Mouse (Mus musculus): ENCODE data around the gene Art3. TPM values are rescaled to one million over a fixed set of nuclear protein-coding genes. Genes with fewer than 3 reads are reported as not detected.

Art3 gene
- polyA plus RNA-seq, 1 experiment from 2014 or later, result 2.5 TPM

- Histone ChIP-seq H3K9ac (ENCODE audit: low read length) (peak within 1 kb of the TSS; percentile 63), H3K9me3 (ENCODE audit: control insufficient read depth, low read length) (no peaks in the 10 kb centered on the region), H3K4me2 (ENCODE audit: low read length) (peak within 1 kb of the TSS; percentile 53), H3K27ac (ENCODE audit: low read depth) (peak within 1 kb of the TSS; percentile 62), H3K4me3 (ENCODE audit: low read depth, low read length) (peak within 1 kb of the TSS; percentile 66), H3K4me1 (replicated peaks; ENCODE audit: control insufficient read depth, insufficient read depth, low read length) (peaks cover 11% of the 10 kb centered on the region; the same call in 1 of the 2 replicates), H3K36me3 (ENCODE audit: control insufficient read depth, insufficient read depth, low read length) (peaks cover 15% of the 10 kb centered on the region), H3K27me3 (replicated peaks; ENCODE audit: control insufficient read depth, insufficient read depth, low read length) (no peaks in the 10 kb centered on the region)
- WGBS, result 2% methylated on average over 41 of the region's 41 CpGs
- DNase-seq (ENCODE audit: low spot score) (peak; percentile 97), ATAC-seq (replicated peaks; ENCODE audit: low FRiP score, low TSS enrichment, low read depth) (peak; percentile 93)
Measured at GRCm38 (mm10) chr5:92309681-92310511, 21.7 kb upstream of the Art3 start, which contains the start of gene Sdad1. Sdad1 (minus strand) TSS chr5:92310479.

GRCm38 (mm10) chr5:92312046-92312715, 19.4 kb upstream of the Art3 start:
- H3K27me3 ChIP-seq (replicated peaks; ENCODE audit: control insufficient read depth, insufficient read depth, low read length), result no peaks in the 10 kb centered on the region
- 14% methylated on average over 13 of the region's 13 CpGs for WGBS
- H3K9me3 ChIP-seq (ENCODE audit: control insufficient read depth, low read length), result no peaks in the 10 kb centered on the region
- H3K9ac ChIP-seq (ENCODE audit: low read length), result no peak overlapping the region
- peaks cover 11% of the 10 kb centered on the region; the same call in 1 of the 2 replicates for H3K4me1 ChIP-seq (replicated peaks; ENCODE audit: control insufficient read depth, insufficient read depth, low read length)
- H3K36me3 ChIP-seq (ENCODE audit: control insufficient read depth, insufficient read depth, low read length), result no peaks in the 10 kb centered on the region
- H3K27ac ChIP-seq (ENCODE audit: low read depth), result no peak overlapping the region
- ATAC-seq (replicated peaks; ENCODE audit: low FRiP score, low TSS enrichment, low read depth) (no peak), DNase-seq (ENCODE audit: low spot score) (peak; percentile 91)
- H3K4me3 ChIP-seq (ENCODE audit: low read depth, low read length), result no peak overlapping the region
- no peak overlapping the region for H3K4me2 ChIP-seq (ENCODE audit: low read length)

GRCm38 (mm10) chr5:92313776-92314175, 17.9 kb upstream of the Art3 start:
- no peaks in the 10 kb centered on the region for H3K9me3 ChIP-seq (ENCODE audit: control insufficient read depth, low read length)
- no peaks in the 10 kb centered on the region for H3K36me3 ChIP-seq (ENCODE audit: control insufficient read depth, insufficient read depth, low read length)
- ATAC-seq (replicated peaks; ENCODE audit: low FRiP score, low TSS enrichment, low read depth) (no peak), DNase-seq (ENCODE audit: low spot score) (no peak)
- H3K9ac ChIP-seq (ENCODE audit: low read length), result no peak overlapping the region
- no peak overlapping the region for H3K27ac ChIP-seq (ENCODE audit: low read depth)
- no peak overlapping the region for H3K4me3 ChIP-seq (ENCODE audit: low read depth, low read length)
- H3K4me1 ChIP-seq (replicated peaks; ENCODE audit: control insufficient read depth, insufficient read depth, low read length), result peaks cover 7% of the 10 kb centered on the region; the same call in 1 of the 2 replicates
- no peak overlapping the region for H3K4me2 ChIP-seq (ENCODE audit: low read length)
- 48% methylated on average over 7 of the region's 7 CpGs for WGBS
- no peaks in the 10 kb centered on the region for H3K27me3 ChIP-seq (replicated peaks; ENCODE audit: control insufficient read depth, insufficient read depth, low read length)

- Histone ChIP-seq H3K4me1 (replicated peaks; ENCODE audit: control insufficient read depth, insufficient read depth, low read length) (0 out of 2 replicates have a peak, but pooled peaks cover 5% of the 10 kb centered on the region), H3K27ac (ENCODE audit: low read depth) (no peak overlapping the region), H3K4me2 (ENCODE audit: low read length) (no peak overlapping the region), H3K4me3 (ENCODE audit: low read depth, low read length) (no peak overlapping the region), H3K36me3 (ENCODE audit: control insufficient read depth, insufficient read depth, low read length) (no peaks in the 10 kb centered on the region), H3K27me3 (replicated peaks; ENCODE audit: control insufficient read depth, insufficient read depth, low read length) (no peaks in the 10 kb centered on the region), H3K9ac (ENCODE audit: low read length) (no peak overlapping the region), H3K9me3 (ENCODE audit: control insufficient read depth, low read length) (no peaks in the 10 kb centered on the region)
- no peak for DNase-seq (ENCODE audit: low spot score)
- ATAC-seq (replicated peaks; ENCODE audit: low FRiP score, low TSS enrichment, low read depth), result no peak
- WGBS, result 76% methylated on average over 7 of the region's 7 CpGs
Measured at GRCm38 (mm10) chr5:92318119-92318518, 13.5 kb upstream of the Art3 start.

GRCm38 (mm10) chr5:92318596-92318995, 13.0 kb upstream of the Art3 start:
- Histone ChIP-seq H3K4me3 (ENCODE audit: low read depth, low read length) (no peak overlapping the region), H3K4me1 (replicated peaks; ENCODE audit: control insufficient read depth, insufficient read depth, low read length) (0 out of 2 replicates have a peak, but pooled peaks cover 5% of the 10 kb centered on the region), H3K9me3 (ENCODE audit: control insufficient read depth, low read length) (no peaks in the 10 kb centered on the region), H3K27ac (ENCODE audit: low read depth) (no peak overlapping the region), H3K4me2 (ENCODE audit: low read length) (no peak overlapping the region), H3K27me3 (replicated peaks; ENCODE audit: control insufficient read depth, insufficient read depth, low read length) (no peaks in the 10 kb centered on the region), H3K36me3 (ENCODE audit: control insufficient read depth, insufficient read depth, low read length) (no peaks in the 10 kb centered on the region), H3K9ac (ENCODE audit: low read length) (no peak overlapping the region)
- WGBS, result 90% methylated on average over 14 of the region's 14 CpGs
- ATAC-seq (replicated peaks; ENCODE audit: low FRiP score, low TSS enrichment, low read depth) (no peak), DNase-seq (ENCODE audit: low spot score) (no peak)

- H3K27me3 ChIP-seq (replicated peaks; ENCODE audit: control insufficient read depth, insufficient read depth, low read length), result no peaks in the 10 kb centered on the region
- H3K4me1 ChIP-seq (replicated peaks; ENCODE audit: control insufficient read depth, insufficient read depth, low read length), result 0 out of 2 replicates have a peak, but pooled peaks cover 5% of the 10 kb centered on the region
- no peaks in the 10 kb centered on the region for H3K9me3 ChIP-seq (ENCODE audit: control insufficient read depth, low read length)
- no peak overlapping the region for H3K4me3 ChIP-seq (ENCODE audit: low read depth, low read length)
- WGBS, result 41% methylated on average over 8 of the region's 8 CpGs
- H3K36me3 ChIP-seq (ENCODE audit: control insufficient read depth, insufficient read depth, low read length), result no peaks in the 10 kb centered on the region
- ATAC-seq (replicated peaks; ENCODE audit: low FRiP score, low TSS enrichment, low read depth) (no peak), DNase-seq (ENCODE audit: low spot score) (no peak)
- H3K27ac ChIP-seq (ENCODE audit: low read depth), result no peak overlapping the region
- H3K9ac ChIP-seq (ENCODE audit: low read length), result no peak overlapping the region
- H3K4me2 ChIP-seq (ENCODE audit: low read length), result no peak overlapping the region
Measured at GRCm38 (mm10) chr5:92321631-92322400, 9.8 kb upstream of the Art3 start.

GRCm38 (mm10) chr5:92322612-92323011, 9.0 kb upstream of the Art3 start:
- WGBS, result 79% methylated on average over 4 of the region's 4 CpGs
- no peak overlapping the region for H3K4me3 ChIP-seq (ENCODE audit: low read depth, low read length)
- no peak overlapping the region for H3K9ac ChIP-seq (ENCODE audit: low read length)
- ATAC-seq (replicated peaks; ENCODE audit: low FRiP score, low TSS enrichment, low read depth) (no peak), DNase-seq (ENCODE audit: low spot score) (no peak)
- H3K4me2 ChIP-seq (ENCODE audit: low read length), result no peak overlapping the region
- H3K36me3 ChIP-seq (ENCODE audit: control insufficient read depth, insufficient read depth, low read length), result no peaks in the 10 kb centered on the region
- no peak overlapping the region for H3K27ac ChIP-seq (ENCODE audit: low read depth)
- H3K4me1 ChIP-seq (replicated peaks; ENCODE audit: control insufficient read depth, insufficient read depth, low read length), result 0 out of 2 replicates have a peak, but pooled peaks cover 5% of the 10 kb centered on the region
- H3K9me3 ChIP-seq (ENCODE audit: control insufficient read depth, low read length), result no peaks in the 10 kb centered on the region
- H3K27me3 ChIP-seq (replicated peaks; ENCODE audit: control insufficient read depth, insufficient read depth, low read length), result no peaks in the 10 kb centered on the region

GRCm38 (mm10) chr5:92323264-92323663, 8.4 kb upstream of the Art3 start:
- 82% methylated on average over 5 of the region's 5 CpGs for WGBS
- H3K27me3 ChIP-seq (replicated peaks; ENCODE audit: control insufficient read depth, insufficient read depth, low read length), result no peaks in the 10 kb centered on the region
- no peak overlapping the region for H3K9ac ChIP-seq (ENCODE audit: low read length)
- ATAC-seq (replicated peaks; ENCODE audit: low FRiP score, low TSS enrichment, low read depth) (no peak), DNase-seq (ENCODE audit: low spot score) (no peak)
- H3K36me3 ChIP-seq (ENCODE audit: control insufficient read depth, insufficient read depth, low read length), result no peaks in the 10 kb centered on the region
- no peak overlapping the region for H3K27ac ChIP-seq (ENCODE audit: low read depth)
- H3K4me1 ChIP-seq (replicated peaks; ENCODE audit: control insufficient read depth, insufficient read depth, low read length), result 0 out of 2 replicates have a peak, but pooled peaks cover 5% of the 10 kb centered on the region
- H3K4me2 ChIP-seq (ENCODE audit: low read length), result no peak overlapping the region
- H3K9me3 ChIP-seq (ENCODE audit: control insufficient read depth, low read length), result no peaks in the 10 kb centered on the region
- H3K4me3 ChIP-seq (ENCODE audit: low read depth, low read length), result no peak overlapping the region

Measured in intestine, embryonic 14.5 days (tissue).